Mouse (Mus musculus): Measurements from ENCODE around the gene Fnbp1l. TPM values are rescaled to one million over a fixed set of nuclear protein-coding genes. Genes with fewer than 3 reads are reported as not detected.

Gene Fnbp1l
- polyA plus RNA-seq, 1 experiment from 2014 or later = 42.8 TPM

- Histone ChIP-seq H3K27me3 (ENCODE audit: control insufficient read depth, insufficient read depth, low read length) (no peaks in the 10 kb centered on the region), H3K4me3 (replicated peaks; ENCODE audit: low read length) (no peak overlapping the region), H3K9me3 (replicated peaks; ENCODE audit: control insufficient read depth, low read length) (no peaks in the 10 kb centered on the region), H3K4me1 (ENCODE audit: control insufficient read depth, insufficient read depth, low read length) (peaks cover 3% of the 10 kb centered on the region; the same call in 1 of the 2 replicates), H3K9ac (ENCODE audit: low read length) (no peak overlapping the region), H3K4me2 (ENCODE audit: low read depth, low read length) (no peak overlapping the region), H3K27ac (ENCODE audit: low read length) (no peak overlapping the region), H3K36me3 (ENCODE audit: control insufficient read depth, insufficient read depth, low read length) (no peaks in the 10 kb centered on the region)
- 77% methylated on average over 6 of the region's 6 CpGs for WGBS
- ATAC-seq (ENCODE audit: insufficient read depth, low FRiP score) = no peak
These were observed 121.6 kb downstream of the Fnbp1l start for GRCm38 (mm10) chr3:122497871-122498270.

DNA sequence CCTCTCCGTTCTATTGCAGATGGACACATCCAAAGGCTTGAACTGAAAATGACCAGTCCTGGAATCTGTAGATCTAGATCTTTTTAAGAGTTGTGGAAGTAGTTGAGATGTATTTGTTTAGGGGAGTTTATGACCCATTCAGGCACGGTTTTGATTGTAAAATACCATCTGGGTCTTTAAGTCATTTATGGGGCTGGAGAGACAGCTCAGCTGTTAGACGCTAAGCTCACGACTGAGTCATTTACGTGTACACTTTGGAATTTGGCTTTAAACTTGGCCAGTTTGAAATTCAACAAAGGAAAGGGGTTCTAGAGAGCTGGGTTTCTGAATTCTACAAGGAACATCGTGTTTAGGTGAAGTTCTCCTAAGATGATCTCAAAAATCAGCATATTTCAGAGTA is 124.8 kb downstream of the Fnbp1l start:
- Histone ChIP-seq H3K27me3 (ENCODE audit: control insufficient read depth, insufficient read depth, low read length) (no peaks in the 10 kb centered on the region), H3K4me1 (ENCODE audit: control insufficient read depth, insufficient read depth, low read length) (peaks cover 3% of the 10 kb centered on the region; the same call in 1 of the 2 replicates), H3K27ac (ENCODE audit: low read length) (no peak overlapping the region), H3K4me2 (ENCODE audit: low read depth, low read length) (no peak overlapping the region), H3K9me3 (replicated peaks; ENCODE audit: control insufficient read depth, low read length) (no peaks in the 10 kb centered on the region), H3K36me3 (ENCODE audit: control insufficient read depth, insufficient read depth, low read length) (no peaks in the 10 kb centered on the region), H3K4me3 (replicated peaks; ENCODE audit: low read length) (no peak overlapping the region), H3K9ac (ENCODE audit: low read length) (no peak overlapping the region)
- ATAC-seq (ENCODE audit: insufficient read depth, low FRiP score) = no peak
- WGBS = 53% methylated on average over 6 of the region's 6 CpGs

DNA sequence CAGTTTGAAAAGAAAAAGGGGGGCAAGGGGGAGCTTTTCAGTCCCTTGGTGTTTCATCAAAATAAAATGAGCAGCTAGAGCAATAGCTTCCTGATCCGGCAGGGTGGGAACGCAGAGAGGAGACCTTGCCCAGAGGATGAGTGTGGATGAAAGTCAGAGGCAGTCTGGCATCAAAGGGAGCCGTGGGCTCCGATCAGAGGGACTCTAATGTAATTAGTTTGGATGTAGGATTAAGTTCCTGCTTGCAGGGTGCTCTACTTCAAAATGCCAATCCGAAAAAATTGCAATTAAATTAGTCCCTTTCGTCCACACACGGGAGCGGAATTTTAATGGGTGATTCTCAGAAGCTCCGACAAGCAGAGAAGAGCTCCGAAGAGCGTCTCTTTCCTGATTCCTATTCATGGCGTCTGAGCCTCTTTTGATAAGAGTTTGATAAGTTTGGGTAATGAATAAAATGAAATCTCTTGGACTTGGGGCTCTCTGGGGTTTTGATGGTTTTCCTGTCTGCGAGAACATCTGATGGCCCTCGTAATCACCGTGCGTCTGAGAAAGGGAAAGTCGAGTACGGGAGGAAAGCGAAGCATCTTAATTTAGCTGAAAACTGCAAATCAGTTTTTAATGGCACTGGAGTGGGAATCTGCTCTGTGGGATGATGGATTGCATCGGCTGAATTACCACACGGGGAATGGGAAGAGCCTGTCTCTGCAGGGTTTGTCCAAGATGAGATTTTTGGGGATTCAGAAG is 126.5 kb downstream of the Fnbp1l start:
- 66% methylated on average over 21 of the region's 21 CpGs for WGBS

DNA sequence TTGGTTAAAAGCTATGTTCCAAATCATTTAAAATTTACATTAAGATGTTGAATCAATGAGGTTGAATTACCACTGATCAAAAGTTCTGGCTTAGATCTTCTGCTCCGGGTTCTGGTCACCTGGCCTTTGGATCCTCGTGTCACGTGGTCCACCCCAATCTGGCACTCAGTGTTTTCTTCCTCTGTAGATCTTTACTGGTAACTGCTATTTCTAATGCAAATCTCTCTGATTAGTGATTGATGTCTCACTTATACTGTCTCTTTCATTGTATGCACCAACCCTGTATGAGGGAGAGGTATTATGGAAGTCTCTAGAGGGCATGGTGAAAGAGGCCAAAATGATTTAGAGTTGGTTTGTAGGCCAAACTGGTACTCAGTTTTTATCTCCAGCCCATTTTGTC is 127.5 kb downstream of the Fnbp1l start:
- WGBS = 92% methylated on average over 3 of the region's 3 CpGs
- Histone ChIP-seq H3K9ac (ENCODE audit: low read length) (no peak overlapping the region), H3K9me3 (replicated peaks; ENCODE audit: control insufficient read depth, low read length) (no peaks in the 10 kb centered on the region), H3K4me3 (replicated peaks; ENCODE audit: low read length) (no peak overlapping the region), H3K36me3 (ENCODE audit: control insufficient read depth, insufficient read depth, low read length) (no peaks in the 10 kb centered on the region), H3K4me2 (ENCODE audit: low read depth, low read length) (no peak overlapping the region), H3K27ac (ENCODE audit: low read length) (no peak overlapping the region), H3K4me1 (ENCODE audit: control insufficient read depth, insufficient read depth, low read length) (peaks cover 9% of the 10 kb centered on the region), H3K27me3 (ENCODE audit: control insufficient read depth, insufficient read depth, low read length) (no peaks in the 10 kb centered on the region)
- ATAC-seq (ENCODE audit: insufficient read depth, low FRiP score) = no peak

More for the DNA sequence above, 126.5 kb downstream of the Fnbp1l start:
- ATAC-seq (ENCODE audit: insufficient read depth, low FRiP score) = no peak
- H3K9me3 ChIP-seq (replicated peaks; ENCODE audit: control insufficient read depth, low read length) = no peaks in the 10 kb centered on the region
- H3K36me3 ChIP-seq (ENCODE audit: control insufficient read depth, insufficient read depth, low read length) = no peaks in the 10 kb centered on the region
- H3K4me1 ChIP-seq (ENCODE audit: control insufficient read depth, insufficient read depth, low read length) = peaks cover 7% of the 10 kb centered on the region
- no peak overlapping the region for H3K9ac ChIP-seq (ENCODE audit: low read length)
- no peak overlapping the region for H3K27ac ChIP-seq (ENCODE audit: low read length)
- H3K4me2 ChIP-seq (ENCODE audit: low read depth, low read length) = 0 out of 2 replicates have a peak overlapping the region, but pooled peaks have one; percentile 13
- no peak overlapping the region for H3K4me3 ChIP-seq (replicated peaks; ENCODE audit: low read length)
- H3K27me3 ChIP-seq (ENCODE audit: control insufficient read depth, insufficient read depth, low read length) = no peaks in the 10 kb centered on the region

DNA sequence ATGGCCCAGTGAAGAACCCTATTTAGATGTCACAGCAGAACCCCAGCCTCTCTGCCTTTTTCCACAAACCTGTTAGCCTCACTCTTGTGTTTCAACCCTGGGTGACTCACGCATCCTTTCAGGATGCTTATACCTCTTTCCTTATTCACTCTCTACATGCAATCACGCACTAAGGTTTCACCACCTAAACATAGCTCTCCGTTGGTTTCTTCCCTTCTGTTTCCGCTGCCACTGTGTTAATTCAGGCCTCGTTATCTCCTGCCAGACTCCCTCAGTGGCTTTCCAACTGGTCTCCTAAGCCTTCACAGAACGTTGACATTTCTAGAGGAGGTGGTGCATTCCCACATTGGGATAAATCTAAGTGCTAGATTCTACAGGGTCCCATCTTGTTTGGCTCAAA is 128.9 kb downstream of the Fnbp1l start:
- Histone ChIP-seq H3K4me1 (ENCODE audit: control insufficient read depth, insufficient read depth, low read length) (peaks cover 9% of the 10 kb centered on the region), H3K27me3 (ENCODE audit: control insufficient read depth, insufficient read depth, low read length) (no peaks in the 10 kb centered on the region), H3K27ac (ENCODE audit: low read length) (no peak overlapping the region), H3K4me3 (replicated peaks; ENCODE audit: low read length) (no peak overlapping the region), H3K9ac (ENCODE audit: low read length) (no peak overlapping the region), H3K9me3 (replicated peaks; ENCODE audit: control insufficient read depth, low read length) (no peaks in the 10 kb centered on the region), H3K4me2 (ENCODE audit: low read depth, low read length) (no peak overlapping the region), H3K36me3 (ENCODE audit: control insufficient read depth, insufficient read depth, low read length) (no peaks in the 10 kb centered on the region)
- no peak for ATAC-seq (ENCODE audit: insufficient read depth, low FRiP score)
- 74% methylated on average over 6 of the region's 6 CpGs for WGBS

Small RNA genes within 50 kb of the gene (microRNA-seq; reads per million reads assigned to microRNA genes)
- not detected for gene Mir7657

Other genes with a start within 250 kb of the Fnbp1l start
- gene Pde5a, start 109.2 kb upstream of the Fnbp1l start, polyA plus RNA-seq (2015; fragmentation: Nextera tagmentation; extraction: Ambion mirVana) = 16.3 and 17.0 TPM in 2 replicates